Mouse (Mus musculus): ENCODE results near the gene 1700016K19Rik. TPM values are rescaled to one million over a fixed set of nuclear protein-coding genes. Genes with fewer than 3 reads are reported as not detected.

Gene 1700016K19Rik
- polyA plus RNA-seq, 1 experiment from 2014 or later = not detected

DNA sequence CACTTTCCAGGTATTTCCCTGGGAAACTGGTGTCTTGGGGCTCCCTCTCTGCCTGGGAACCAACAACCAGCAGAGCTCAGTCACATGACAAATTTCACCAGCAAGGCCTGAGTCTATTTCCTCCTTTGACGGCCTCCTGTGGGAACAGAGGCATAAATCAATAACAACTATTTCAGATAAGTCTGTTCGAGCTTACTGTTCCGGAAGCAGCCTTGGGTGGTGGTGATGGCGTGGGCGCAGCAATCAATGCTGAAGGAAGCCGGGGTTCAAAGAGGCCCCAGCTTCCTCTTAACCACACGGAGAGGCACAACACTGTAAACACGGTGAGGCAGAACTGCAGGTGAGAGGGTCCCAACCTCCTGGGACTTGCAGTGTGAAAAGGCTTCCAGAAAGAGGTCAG lies 23.0 kb upstream of the 1700016K19Rik start:
- Histone ChIP-seq H3K4me3 (ENCODE audit: low read depth, low read length) (no peak overlapping the region), H3K4me2 (no peak overlapping the region), H3K9me3 (ENCODE audit: control insufficient read depth, low read length) (no peaks in the 10 kb centered on the region; the same call in 1 of the 2 replicates), H3K36me3 (ENCODE audit: control insufficient read depth, insufficient read depth, low read length) (no peaks in the 10 kb centered on the region), H3K27ac (ENCODE audit: low read depth, low read length) (no peak overlapping the region), H3K27me3 (ENCODE audit: control insufficient read depth, insufficient read depth, low read length) (no peaks in the 10 kb centered on the region), H3K9ac (ENCODE audit: low read length) (no peak overlapping the region), H3K4me1 (ENCODE audit: control insufficient read depth, insufficient read depth, low read length) (no peaks in the 10 kb centered on the region)
- WGBS = 73% methylated on average over 8 of the region's 8 CpGs
- peak; percentile 35 for DNase-seq (ENCODE audit: low spot score, missing footprints)
- no peak for ATAC-seq (ENCODE audit: low FRiP score)

DNA sequence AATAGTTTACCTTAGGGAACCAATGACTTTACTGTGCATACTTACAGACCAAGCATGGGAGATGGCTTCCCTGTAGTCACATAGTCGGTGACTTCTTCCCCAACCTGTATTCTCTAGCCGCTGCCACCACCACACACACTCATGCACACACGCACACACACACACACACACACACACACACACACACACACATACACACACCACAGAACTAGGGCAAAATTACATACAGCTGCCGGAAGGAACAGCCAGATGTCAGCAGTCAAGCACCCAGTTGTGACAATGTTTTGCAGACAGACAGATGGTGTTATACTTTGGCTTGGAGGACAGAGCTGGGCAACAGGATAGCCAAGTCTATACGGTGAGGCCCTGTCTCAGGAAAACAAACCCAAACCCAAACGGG lies 21.7 kb upstream of the 1700016K19Rik start:
- Histone ChIP-seq H3K4me1 (ENCODE audit: control insufficient read depth, insufficient read depth, low read length) (no peaks in the 10 kb centered on the region), H3K27ac (ENCODE audit: low read depth, low read length) (no peak overlapping the region), H3K27me3 (ENCODE audit: control insufficient read depth, insufficient read depth, low read length) (no peaks in the 10 kb centered on the region), H3K4me3 (ENCODE audit: low read depth, low read length) (no peak overlapping the region), H3K9me3 (ENCODE audit: control insufficient read depth, low read length) (no peaks in the 10 kb centered on the region; the same call in 1 of the 2 replicates), H3K9ac (ENCODE audit: low read length) (no peak overlapping the region), H3K4me2 (no peak overlapping the region), H3K36me3 (ENCODE audit: control insufficient read depth, insufficient read depth, low read length) (no peaks in the 10 kb centered on the region)
- no peak for ATAC-seq (ENCODE audit: low FRiP score)
- peak; percentile 71 for DNase-seq (ENCODE audit: low spot score, missing footprints)
- 85% methylated on average over 6 of the region's 6 CpGs for WGBS

DNA sequence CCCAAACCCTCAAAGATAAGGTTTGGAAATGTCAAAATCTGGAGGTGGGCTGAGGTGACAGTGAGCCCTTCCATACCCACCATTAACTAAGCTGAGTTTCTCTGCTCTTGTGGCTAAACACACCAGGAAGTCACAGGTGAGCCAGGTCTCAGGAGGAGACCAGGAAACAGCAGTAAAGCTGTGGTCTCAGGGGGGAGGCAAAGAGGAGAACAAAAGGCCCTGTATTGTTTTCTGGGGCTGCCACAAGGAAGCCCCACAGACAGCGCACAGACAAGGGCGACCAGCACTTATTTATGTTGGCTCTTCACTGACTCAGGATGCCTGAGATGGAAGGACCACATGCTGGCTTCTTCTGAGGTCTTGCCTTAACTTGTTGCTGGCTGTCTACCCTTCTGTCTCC lies 19.3 kb upstream of the 1700016K19Rik start:
- ATAC-seq (ENCODE audit: low FRiP score) (no peak), DNase-seq (ENCODE audit: low spot score, missing footprints) (no peak)
- Histone ChIP-seq H3K4me2 (no peak overlapping the region), H3K27me3 (ENCODE audit: control insufficient read depth, insufficient read depth, low read length) (no peaks in the 10 kb centered on the region), H3K27ac (ENCODE audit: low read depth, low read length) (no peak overlapping the region), H3K36me3 (ENCODE audit: control insufficient read depth, insufficient read depth, low read length) (no peaks in the 10 kb centered on the region), H3K4me3 (ENCODE audit: low read depth, low read length) (no peak overlapping the region), H3K4me1 (ENCODE audit: control insufficient read depth, insufficient read depth, low read length) (no peaks in the 10 kb centered on the region), H3K9me3 (ENCODE audit: control insufficient read depth, low read length) (no peaks in the 10 kb centered on the region), H3K9ac (ENCODE audit: low read length) (no peak overlapping the region)
- WGBS = 52% methylated on average over 2 of the region's 2 CpGs

- H3K4me1 ChIP-seq (ENCODE audit: control insufficient read depth, insufficient read depth, low read length) = no peaks in the 10 kb centered on the region
- WGBS = 68% methylated on average over 4 of the region's 4 CpGs
- no peak for ATAC-seq (ENCODE audit: low FRiP score)
- H3K9ac ChIP-seq (ENCODE audit: low read length) = no peak overlapping the region
- H3K36me3 ChIP-seq (ENCODE audit: control insufficient read depth, insufficient read depth, low read length) = no peaks in the 10 kb centered on the region
- peak; percentile 81 for DNase-seq (ENCODE audit: low spot score, missing footprints)
- no peak overlapping the region for H3K4me2 ChIP-seq
- no peaks in the 10 kb centered on the region for H3K27me3 ChIP-seq (ENCODE audit: control insufficient read depth, insufficient read depth, low read length)
- H3K27ac ChIP-seq (ENCODE audit: low read depth, low read length) = no peak overlapping the region
- no peaks in the 10 kb centered on the region for H3K9me3 ChIP-seq (ENCODE audit: control insufficient read depth, low read length)
- H3K4me3 ChIP-seq (ENCODE audit: low read depth, low read length) = no peak overlapping the region
These were observed 16.5 kb upstream of the 1700016K19Rik start for GRCm38 (mm10) chr11:75983194-75983593.

DNA sequence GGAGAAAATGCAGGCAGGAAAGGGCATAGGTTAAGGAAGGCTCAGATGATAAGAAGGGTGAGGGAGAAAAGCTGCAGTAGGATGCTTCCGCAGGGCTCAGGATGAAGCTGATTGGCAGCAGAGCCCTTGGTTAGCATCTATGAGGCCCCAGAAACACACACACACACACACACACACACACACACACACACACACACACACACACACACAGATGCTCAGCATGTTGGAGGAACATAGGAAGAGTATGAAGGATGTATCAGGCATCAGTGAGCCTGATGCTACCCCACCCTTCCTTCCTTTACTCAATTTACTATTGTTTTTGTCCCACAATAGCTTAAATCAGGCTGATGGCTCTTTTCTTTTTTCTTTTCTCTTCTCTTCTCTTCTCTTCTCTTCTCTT lies 15.1 kb upstream of the 1700016K19Rik start:
- Histone ChIP-seq H3K4me3 (ENCODE audit: low read depth, low read length) (no peak overlapping the region), H3K9ac (ENCODE audit: low read length) (no peak overlapping the region), H3K27ac (ENCODE audit: low read depth, low read length) (no peak overlapping the region), H3K4me1 (ENCODE audit: control insufficient read depth, insufficient read depth, low read length) (no peaks in the 10 kb centered on the region), H3K27me3 (ENCODE audit: control insufficient read depth, insufficient read depth, low read length) (no peaks in the 10 kb centered on the region), H3K4me2 (no peak overlapping the region), H3K9me3 (ENCODE audit: control insufficient read depth, low read length) (no peaks in the 10 kb centered on the region), H3K36me3 (ENCODE audit: control insufficient read depth, insufficient read depth, low read length) (no peaks in the 10 kb centered on the region)
- 90% methylated on average over 1 of the region's 1 CpGs for WGBS
- DNase-seq (ENCODE audit: low spot score, missing footprints) (peak; percentile 72), ATAC-seq (ENCODE audit: low FRiP score) (no peak)

DNA sequence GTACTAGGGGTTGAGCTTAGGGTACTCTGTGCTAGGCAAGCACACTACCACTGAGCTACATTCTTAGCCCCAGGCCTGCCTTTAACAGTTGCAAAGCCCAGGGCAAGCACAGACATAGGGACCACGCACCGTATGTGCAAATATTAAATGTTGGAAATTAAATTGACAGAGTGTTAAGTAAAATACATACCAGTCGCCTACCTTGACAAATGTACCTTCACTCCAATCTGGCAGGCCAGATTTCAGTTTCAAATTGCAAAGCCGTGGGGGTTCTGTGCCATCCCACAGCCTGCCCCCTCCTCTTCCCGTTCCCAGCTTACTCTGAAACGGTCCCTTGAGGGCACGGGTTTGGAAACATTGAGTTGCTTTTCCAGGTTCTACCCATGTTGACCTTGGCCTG lies 13.8 kb upstream of the 1700016K19Rik start:
- WGBS = 73% methylated on average over 7 of the region's 7 CpGs
- Histone ChIP-seq H3K9ac (ENCODE audit: low read length) (no peak overlapping the region), H3K4me3 (ENCODE audit: low read depth, low read length) (no peak overlapping the region), H3K27ac (ENCODE audit: low read depth, low read length) (no peak overlapping the region), H3K9me3 (ENCODE audit: control insufficient read depth, low read length) (no peaks in the 10 kb centered on the region), H3K27me3 (ENCODE audit: control insufficient read depth, insufficient read depth, low read length) (no peaks in the 10 kb centered on the region), H3K36me3 (ENCODE audit: control insufficient read depth, insufficient read depth, low read length) (no peaks in the 10 kb centered on the region), H3K4me2 (no peak overlapping the region), H3K4me1 (ENCODE audit: control insufficient read depth, insufficient read depth, low read length) (no peaks in the 10 kb centered on the region)
- peak; percentile 12 for DNase-seq (ENCODE audit: low spot score, missing footprints)
- ATAC-seq (ENCODE audit: low FRiP score) = no peak

DNA sequence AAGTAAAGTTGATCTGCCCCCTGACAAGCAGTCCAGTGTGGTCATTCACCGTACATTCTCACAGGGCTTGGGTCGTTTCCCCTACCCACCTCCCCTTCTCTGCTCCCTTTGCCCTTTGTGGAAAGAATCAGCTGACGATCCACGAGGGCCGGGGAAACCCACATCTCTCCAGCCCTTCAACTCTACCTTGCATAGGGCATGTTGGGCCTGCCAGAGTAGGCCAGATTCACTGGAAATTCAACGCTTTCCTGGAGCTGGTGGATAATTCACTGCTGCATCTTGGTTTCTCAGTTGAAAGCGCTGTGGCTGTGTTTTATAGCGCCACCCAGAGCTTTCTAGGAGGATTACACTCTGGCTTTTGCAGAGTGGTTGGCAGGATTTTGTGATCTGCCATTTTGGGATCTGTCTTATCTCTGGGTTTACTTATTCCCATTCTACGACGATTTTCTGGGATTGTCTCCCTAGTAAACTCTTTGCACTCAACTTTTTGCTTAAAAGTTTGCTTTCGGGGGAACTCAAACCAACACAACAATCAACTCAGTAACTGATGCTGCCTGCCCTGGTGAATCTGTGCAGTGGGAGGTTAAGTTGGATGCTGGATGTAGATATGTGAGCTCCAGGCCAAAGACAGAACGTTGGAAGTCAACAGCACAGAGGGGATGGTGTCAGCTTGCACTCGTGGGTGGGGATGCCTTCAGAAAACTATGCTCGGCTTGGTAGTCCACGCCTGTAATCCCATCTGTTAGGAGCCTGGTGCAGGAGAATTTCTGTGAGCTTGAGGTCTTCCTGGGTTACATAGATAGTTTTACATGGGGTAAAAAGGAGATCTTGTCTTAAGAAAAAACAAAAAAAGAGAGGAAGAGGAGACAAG lies 8.5 kb upstream of the 1700016K19Rik start:
- ATAC-seq (ENCODE audit: low FRiP score) = no peak
- Histone ChIP-seq H3K4me1 (ENCODE audit: control insufficient read depth, insufficient read depth, low read length) (no peaks in the 10 kb centered on the region), H3K9me3 (ENCODE audit: control insufficient read depth, low read length) (no peaks in the 10 kb centered on the region), H3K36me3 (ENCODE audit: control insufficient read depth, insufficient read depth, low read length) (no peaks in the 10 kb centered on the region), H3K4me2 (no peak overlapping the region), H3K27ac (ENCODE audit: low read depth, low read length) (no peak overlapping the region), H3K4me3 (ENCODE audit: low read depth, low read length) (no peak overlapping the region), H3K27me3 (ENCODE audit: control insufficient read depth, insufficient read depth, low read length) (no peaks in the 10 kb centered on the region), H3K9ac (ENCODE audit: low read length) (no peak overlapping the region)
- peak; percentile 77 for DNase-seq (ENCODE audit: low spot score, missing footprints)
- WGBS = 79% methylated on average over 15 of the region's 15 CpGs

DNA sequence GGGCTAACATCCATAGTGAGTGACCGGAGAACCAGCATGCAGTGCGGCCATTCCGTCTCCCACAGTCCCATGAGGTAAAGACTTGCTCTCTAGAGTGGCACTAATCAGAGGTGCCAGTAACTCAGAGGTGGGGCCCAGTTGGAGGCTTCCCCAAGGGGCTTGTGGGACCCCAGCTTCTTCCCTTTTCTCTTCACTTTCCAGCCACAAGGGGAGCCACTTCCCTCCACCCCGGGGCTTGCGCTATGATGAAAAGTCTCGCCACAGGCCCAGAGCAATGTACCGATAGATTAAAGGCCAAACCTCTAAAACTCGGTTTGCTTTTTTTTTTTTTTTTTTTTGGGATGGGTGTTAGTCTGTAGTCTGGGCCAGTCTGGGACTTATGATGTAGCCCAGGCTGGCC lies 7.8 kb upstream of the 1700016K19Rik start:
- Histone ChIP-seq H3K4me3 (ENCODE audit: low read depth, low read length) (no peak overlapping the region), H3K9ac (ENCODE audit: low read length) (no peak overlapping the region), H3K36me3 (ENCODE audit: control insufficient read depth, insufficient read depth, low read length) (no peaks in the 10 kb centered on the region), H3K27ac (ENCODE audit: low read depth, low read length) (no peak overlapping the region), H3K4me1 (ENCODE audit: control insufficient read depth, insufficient read depth, low read length) (no peaks in the 10 kb centered on the region), H3K4me2 (no peak overlapping the region), H3K9me3 (ENCODE audit: control insufficient read depth, low read length) (no peaks in the 10 kb centered on the region), H3K27me3 (ENCODE audit: control insufficient read depth, insufficient read depth, low read length) (no peaks in the 10 kb centered on the region)
- WGBS = 86% methylated on average over 8 of the region's 8 CpGs
- no peak for ATAC-seq (ENCODE audit: low FRiP score)
- peak; percentile 45 for DNase-seq (ENCODE audit: low spot score, missing footprints)

- H3K9ac ChIP-seq (ENCODE audit: low read length) = no peak overlapping the region
- no peak overlapping the region for H3K4me3 ChIP-seq (ENCODE audit: low read depth, low read length)
- no peak overlapping the region for H3K27ac ChIP-seq (ENCODE audit: low read depth, low read length)
- 88% methylated on average over 8 of the region's 8 CpGs for WGBS
- DNase-seq (ENCODE audit: low spot score, missing footprints) (no peak), ATAC-seq (ENCODE audit: low FRiP score) (no peak)
- H3K36me3 ChIP-seq (ENCODE audit: control insufficient read depth, insufficient read depth, low read length) = no peaks in the 10 kb centered on the region
- no peaks in the 10 kb centered on the region for H3K27me3 ChIP-seq (ENCODE audit: control insufficient read depth, insufficient read depth, low read length)
- no peak overlapping the region for H3K4me2 ChIP-seq
- H3K4me1 ChIP-seq (ENCODE audit: control insufficient read depth, insufficient read depth, low read length) = no peaks in the 10 kb centered on the region
- H3K9me3 ChIP-seq (ENCODE audit: control insufficient read depth, low read length) = no peaks in the 10 kb centered on the region
These were observed 7.2 kb upstream of the 1700016K19Rik start for GRCm38 (mm10) chr11:75992481-75992880.
